Mouse (Mus musculus) midbrain, embryonic 16.5 days (tissue): ENCODE data around the gene Sycp2l. TPM values are rescaled to one million over a fixed set of nuclear protein-coding genes. Genes with fewer than 3 reads are reported as not detected.

Experiments used
- ATAC-seq: fragments of 200-750 bp; cut with Nextera tagmentation; 2 replicates; pipeline ENCODE4 v1.8.0; 2017; ENCODE audit warnings: moderate TSS enrichment
- H3K27ac ChIP-seq: fragments of 300-500 bp; sonication (generic); 2 replicates; pipeline ENCODE4 v1.5.1; 2014; ENCODE audit warnings: mild to moderate bottlenecking, low read length, mixed read lengths
- H3K27me3 ChIP-seq: fragments of 300-500 bp; sonication (generic); 2 replicates; pipeline ENCODE4 v1.6.1; 2014; ENCODE audit warnings: low read depth, low read length, mixed read lengths; ENCODE audit not compliant: control insufficient read depth, insufficient read depth
- H3K36me3 ChIP-seq: fragments of 300-500 bp; sonication (generic); 2 replicates; pipeline ENCODE4 v1.6.1; 2014; ENCODE audit warnings: mild to moderate bottlenecking, low read length, moderate library complexity, mixed read lengths; ENCODE audit not compliant: control insufficient read depth, insufficient read depth
- H3K4me1 ChIP-seq: fragments of 300-500 bp; sonication (generic); 2 replicates; pipeline ENCODE4 v1.6.1; 2014; ENCODE audit warnings: mild to moderate bottlenecking, low read length, mixed read lengths; ENCODE audit not compliant: control insufficient read depth, insufficient read depth
- H3K4me2 ChIP-seq: fragments of 300-500 bp; sonication (generic); 2 replicates; pipeline ENCODE4 v1.6.1; 2014; ENCODE audit warnings: mild to moderate bottlenecking, low read length, mixed read lengths
- H3K4me3 ChIP-seq: fragments of 300-500 bp; sonication (generic); 2 replicates; pipeline ENCODE4 v1.5.1; 2014; ENCODE audit warnings: low read depth, mild to moderate bottlenecking, low read length, moderate library complexity, mixed read lengths
- H3K9ac ChIP-seq: fragments of 300-500 bp; sonication (generic); 2 replicates; pipeline ENCODE4 v1.6.1; 2014; ENCODE audit warnings: low read depth, low read length, mixed read lengths
- H3K9me3 ChIP-seq: fragments of 300-500 bp; sonication (generic); replicated peaks from 2 replicates; pipeline ENCODE4 v1.6.1; 2014; ENCODE audit warnings: mild to moderate bottlenecking, low read length, mixed read lengths; ENCODE audit not compliant: control insufficient read depth, poor library complexity, severe bottlenecking
- WGBS: fragments of 180-500 bp; shearing (Covaris S2); extraction: QIAGEN DNeasy Blood & Tissue Kit; methylation state at CpG from one replicate; pipeline ENCODE4 v1.1.7; 2014; 5-methylcytosine and 5-hydroxymethylcytosine counted together
- polyA plus RNA-seq: library from polyadenylated mRNA; unstranded; fragments of >200 nt; fragmentation: Nextera tagmentation; extraction: Ambion mirVana; gene quantifications from 2 replicates; pipeline ENCODE4 v1.2.1, GENCODE M21; 2015

Sycp2l gene
- polyA plus RNA-seq, 1 experiment from 2014 or later, result not detected

DNA sequence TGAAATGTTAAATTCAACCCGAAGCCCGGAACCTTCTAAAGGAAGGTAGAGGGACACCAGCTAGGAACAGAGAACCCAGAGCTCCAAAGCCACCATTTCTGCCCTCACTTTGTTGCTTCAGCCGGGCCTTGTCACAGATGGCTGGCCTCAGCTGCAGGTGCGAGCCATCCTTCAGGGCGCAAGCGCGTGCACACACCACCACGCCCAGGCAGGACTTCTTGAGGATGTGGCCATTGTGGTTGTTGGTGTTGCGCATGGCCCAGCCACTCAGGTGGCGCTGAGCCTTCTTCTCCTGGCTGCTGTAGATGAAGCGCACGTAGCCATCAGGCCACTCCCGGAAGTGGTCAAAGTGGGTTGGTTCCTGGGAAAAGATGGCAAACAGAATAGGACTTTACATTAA is 8.6 kb upstream of the Sycp2l start:
- H3K4me1 ChIP-seq, result no peaks in the 10 kb centered on the region
- 94% methylated on average over 13 of the region's 13 CpGs for WGBS
- no peak for ATAC-seq
- no peak overlapping the region for H3K9ac ChIP-seq
- H3K36me3 ChIP-seq, result no peaks in the 10 kb centered on the region
- no peaks in the 10 kb centered on the region for H3K9me3 ChIP-seq
- H3K4me3 ChIP-seq, result no peak overlapping the region
- no peak overlapping the region for H3K27ac ChIP-seq
- no peaks in the 10 kb centered on the region for H3K27me3 ChIP-seq
- H3K4me2 ChIP-seq, result no peak overlapping the region

DNA sequence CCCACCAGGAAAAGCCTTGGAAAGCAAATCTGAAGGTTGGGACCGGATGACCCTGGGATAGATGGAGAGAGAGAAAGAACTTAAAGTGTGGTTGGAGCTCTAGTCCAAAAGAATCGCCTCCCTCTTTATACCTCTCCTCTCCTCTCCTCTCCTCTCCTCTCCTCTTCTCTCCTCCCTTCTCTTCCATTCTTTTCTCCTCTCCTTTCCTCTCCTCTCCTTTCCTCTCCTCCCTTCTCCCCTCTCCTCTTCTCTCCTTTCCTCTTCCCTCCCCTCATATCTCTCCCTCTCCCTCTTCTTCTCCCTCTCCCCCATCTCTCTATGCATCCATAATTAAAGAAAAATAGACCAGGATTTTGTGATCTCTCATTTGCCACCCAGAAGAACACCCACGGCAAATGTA is 3.2 kb upstream of the Sycp2l start, which contains the start of gene Gcm2:
Gene Gcm2, minus strand, starts transcription at position 101 of the 400 bp plus-strand sequence.
- no peak within 1 kb of the TSS for H3K4me2 ChIP-seq
- no peaks in the 10 kb centered on the region for H3K36me3 ChIP-seq
- ATAC-seq, result no peak
- WGBS, result 74% methylated on average over 3 of the region's 3 CpGs
- H3K27ac ChIP-seq, result no peak within 1 kb of the TSS
- peaks cover 3% of the 10 kb centered on the region for H3K27me3 ChIP-seq
- no peaks in the 10 kb centered on the region for H3K9me3 ChIP-seq
- no peaks in the 10 kb centered on the region for H3K4me1 ChIP-seq
- H3K9ac ChIP-seq, result no peak within 1 kb of the TSS
- no peak within 1 kb of the TSS for H3K4me3 ChIP-seq

DNA sequence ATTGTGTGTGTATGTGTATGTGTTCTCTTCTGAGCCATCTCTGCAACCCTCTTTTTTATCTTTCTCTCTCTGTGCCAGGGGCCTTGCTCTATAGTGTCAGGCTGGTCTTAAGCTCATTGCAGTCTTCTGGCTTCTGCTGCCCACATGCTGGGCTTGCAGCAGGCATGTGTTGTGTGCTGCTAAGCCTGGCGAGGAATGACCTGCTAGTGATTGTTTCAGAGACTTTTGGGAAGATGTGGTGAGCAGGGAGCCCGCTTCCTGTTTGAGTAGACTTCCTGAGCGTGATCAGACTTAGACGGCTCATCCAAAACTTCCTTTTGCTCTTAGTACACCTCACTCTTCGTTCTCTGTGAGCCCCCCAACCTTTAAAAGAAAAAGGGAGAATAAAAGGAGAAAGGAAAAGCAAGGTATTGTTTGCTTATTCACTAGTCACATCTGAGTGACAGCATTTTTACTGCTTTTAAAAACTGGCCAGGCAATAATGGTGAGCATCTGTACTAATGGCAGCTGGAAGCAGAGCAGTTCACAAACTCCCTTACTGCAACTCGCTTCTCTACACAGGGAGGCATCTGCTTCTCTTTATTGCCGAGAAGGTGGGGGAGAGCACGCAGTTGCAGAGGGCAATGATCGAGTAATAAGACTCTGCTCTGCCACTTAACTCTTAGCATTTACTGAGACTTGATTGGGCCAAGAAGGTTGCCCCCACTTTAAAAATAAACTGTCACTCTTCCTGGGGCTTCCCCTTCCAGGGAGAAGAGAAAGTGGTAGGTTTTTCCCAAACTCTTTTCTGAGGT is 5.2 kb downstream of the Sycp2l start:
- 41% methylated on average over 9 of the region's 9 CpGs for WGBS
- Histone ChIP-seq H3K9me3 (no peaks in the 10 kb centered on the region), H3K27me3 (no peaks in the 10 kb centered on the region), H3K4me1 (no peaks in the 10 kb centered on the region), H3K27ac (no peak overlapping the region), H3K36me3 (no peaks in the 10 kb centered on the region), H3K4me3 (no peak overlapping the region), H3K9ac (no peak overlapping the region), H3K4me2 (no peak overlapping the region)
- no peak for ATAC-seq

DNA sequence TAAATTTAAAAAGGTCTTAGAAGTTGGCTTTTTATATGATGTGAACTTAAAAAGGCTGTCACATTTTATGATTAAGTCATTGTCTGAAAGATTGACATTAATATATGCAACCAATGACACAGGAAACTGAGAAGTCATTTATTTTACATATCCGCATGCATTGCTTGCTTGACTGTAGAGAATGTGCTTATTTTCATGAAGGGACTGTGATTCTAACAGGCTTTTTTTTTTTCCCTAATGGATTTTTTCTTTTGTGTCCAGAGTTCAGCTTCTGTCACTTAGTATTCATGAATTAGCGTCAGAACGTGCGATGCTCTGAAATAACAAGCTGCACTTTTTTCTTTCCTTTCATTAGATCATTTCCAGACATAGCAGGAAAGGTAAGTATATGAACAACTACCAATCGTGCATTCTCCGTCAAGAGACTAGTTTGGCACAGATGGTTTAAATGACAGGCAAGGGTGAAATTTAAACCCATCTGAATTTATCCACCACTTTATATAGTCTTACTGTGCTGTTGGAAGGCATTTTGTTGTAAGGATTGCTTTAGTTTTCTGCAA is 9.6 kb downstream of the Sycp2l start:
- Histone ChIP-seq H3K4me1 (no peaks in the 10 kb centered on the region), H3K9ac (no peak overlapping the region), H3K27me3 (no peaks in the 10 kb centered on the region), H3K27ac (no peak overlapping the region), H3K4me2 (no peak overlapping the region), H3K4me3 (no peak overlapping the region), H3K36me3 (no peaks in the 10 kb centered on the region), H3K9me3 (no peaks in the 10 kb centered on the region)
- WGBS, result 48% methylated on average over 6 of the region's 6 CpGs
- peak; percentile 28; the same call in 1 of the 2 replicates for ATAC-seq

DNA sequence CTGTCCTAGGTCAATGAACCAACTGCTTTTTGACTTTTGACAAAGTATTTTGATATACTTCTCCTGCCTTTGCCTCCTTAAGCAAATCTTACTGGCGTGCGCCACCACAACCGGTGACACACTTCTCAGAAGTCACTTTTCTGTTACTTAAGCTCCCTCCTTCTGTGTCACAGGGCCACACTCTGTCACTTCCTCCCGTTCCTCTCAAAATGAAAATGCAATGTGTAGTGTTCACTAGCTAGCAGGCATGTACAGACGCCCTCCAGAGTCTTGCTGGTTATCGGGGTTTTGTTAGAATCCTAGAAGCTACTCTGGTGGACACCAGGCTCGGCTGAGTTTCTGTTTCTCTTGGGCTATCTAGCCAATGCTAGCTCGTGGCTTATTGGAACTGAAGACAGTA is 14.2 kb downstream of the Sycp2l start:
- no peak for ATAC-seq
- 88% methylated on average over 8 of the region's 8 CpGs for WGBS

DNA sequence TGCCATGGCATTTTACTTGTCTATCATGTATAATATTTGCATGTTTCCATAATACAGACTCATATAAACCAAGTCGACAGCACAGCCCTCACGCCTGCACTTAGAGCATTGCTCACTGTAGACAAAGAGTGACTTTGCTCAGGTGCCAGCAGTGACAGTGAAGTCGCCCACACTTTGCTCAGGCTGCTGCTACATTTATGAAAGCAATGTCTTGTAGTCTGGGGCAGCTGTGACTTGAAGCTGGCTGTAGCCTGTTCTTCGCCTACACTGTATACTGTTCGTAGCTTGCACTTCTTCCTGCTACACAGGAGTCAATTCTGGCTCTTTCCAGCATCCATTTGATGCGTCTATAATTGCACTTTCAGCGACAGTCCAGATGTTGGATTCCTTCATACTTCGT is 15.0 kb downstream of the Sycp2l start:
- Histone ChIP-seq H3K27me3 (no peaks in the 10 kb centered on the region), H3K4me3 (no peak overlapping the region), H3K9ac (no peak overlapping the region), H3K27ac (no peak overlapping the region), H3K36me3 (no peaks in the 10 kb centered on the region), H3K4me1 (no peaks in the 10 kb centered on the region), H3K9me3 (no peaks in the 10 kb centered on the region), H3K4me2 (no peak overlapping the region)
- 91% methylated on average over 8 of the region's 8 CpGs for WGBS
- ATAC-seq, result no peak

More for the DNA sequence above, 14.2 kb downstream of the Sycp2l start:
- Histone ChIP-seq H3K9ac (no peak overlapping the region), H3K27me3 (no peaks in the 10 kb centered on the region), H3K27ac (no peak overlapping the region), H3K4me3 (no peak overlapping the region), H3K9me3 (no peaks in the 10 kb centered on the region), H3K36me3 (no peaks in the 10 kb centered on the region), H3K4me2 (no peak overlapping the region), H3K4me1 (no peaks in the 10 kb centered on the region)

DNA sequence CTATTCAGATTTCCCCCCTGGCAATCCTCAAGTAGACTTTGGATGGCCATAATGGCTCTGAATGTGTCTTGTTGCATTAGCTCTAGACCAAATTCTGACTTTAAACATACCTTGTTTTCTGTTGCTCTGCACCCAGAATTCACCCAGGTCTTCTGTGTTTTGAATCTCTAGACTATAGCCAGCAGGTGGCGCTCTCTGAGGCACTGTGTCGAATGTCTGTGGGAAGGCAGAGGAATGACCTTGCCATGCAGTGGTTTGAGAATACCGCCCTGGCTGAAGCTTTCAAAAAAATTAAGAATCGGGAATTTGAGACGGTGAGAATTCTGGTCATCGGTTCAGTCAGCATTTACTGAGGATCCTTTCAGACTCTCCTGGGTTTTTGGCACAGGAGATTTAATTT is 20.8 kb downstream of the Sycp2l start:
- no peaks in the 10 kb centered on the region for H3K27me3 ChIP-seq
- no peak overlapping the region for H3K27ac ChIP-seq
- no peak overlapping the region for H3K4me3 ChIP-seq
- no peaks in the 10 kb centered on the region for H3K36me3 ChIP-seq
- no peaks in the 10 kb centered on the region for H3K4me1 ChIP-seq
- no peak for ATAC-seq
- H3K9ac ChIP-seq, result no peak overlapping the region
- 9% methylated on average over 6 of the region's 6 CpGs for WGBS
- no peak overlapping the region for H3K4me2 ChIP-seq
- no peaks in the 10 kb centered on the region for H3K9me3 ChIP-seq

DNA sequence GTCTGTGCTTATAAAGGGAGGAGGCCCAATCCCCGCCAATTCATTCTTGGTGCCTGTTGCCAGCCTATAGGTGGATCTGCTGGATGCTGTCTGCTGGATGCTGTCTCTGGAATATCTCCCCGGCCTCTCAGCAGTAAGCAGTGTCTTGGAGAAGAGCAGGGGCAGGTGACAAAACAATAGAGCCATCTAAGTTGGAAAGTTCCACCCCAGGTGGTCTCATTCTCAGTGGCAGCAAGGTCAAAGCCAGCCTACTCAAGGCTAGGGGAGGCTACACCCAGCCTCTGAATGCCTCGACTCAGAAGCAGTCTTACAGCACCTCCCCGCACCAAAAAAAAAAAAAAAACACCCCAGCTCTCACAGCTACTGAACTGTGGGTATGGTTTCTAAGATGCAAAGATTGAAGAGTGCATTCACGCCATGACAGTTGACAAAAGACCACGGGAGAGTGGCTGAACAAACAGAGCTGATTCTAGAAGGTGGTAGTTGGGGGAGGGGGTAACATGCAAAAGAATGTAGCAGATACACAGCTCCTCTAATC is 31.4 kb downstream of the Sycp2l start:
- H3K27me3 ChIP-seq, result no peaks in the 10 kb centered on the region
- ATAC-seq, result no peak
- 70% methylated on average over 6 of the region's 6 CpGs for WGBS
- no peak overlapping the region for H3K4me2 ChIP-seq
- H3K4me1 ChIP-seq, result no peaks in the 10 kb centered on the region
- no peak overlapping the region for H3K27ac ChIP-seq
- no peak overlapping the region for H3K9ac ChIP-seq
- no peaks in the 10 kb centered on the region for H3K9me3 ChIP-seq
- H3K36me3 ChIP-seq, result no peaks in the 10 kb centered on the region
- no peak overlapping the region for H3K4me3 ChIP-seq

DNA sequence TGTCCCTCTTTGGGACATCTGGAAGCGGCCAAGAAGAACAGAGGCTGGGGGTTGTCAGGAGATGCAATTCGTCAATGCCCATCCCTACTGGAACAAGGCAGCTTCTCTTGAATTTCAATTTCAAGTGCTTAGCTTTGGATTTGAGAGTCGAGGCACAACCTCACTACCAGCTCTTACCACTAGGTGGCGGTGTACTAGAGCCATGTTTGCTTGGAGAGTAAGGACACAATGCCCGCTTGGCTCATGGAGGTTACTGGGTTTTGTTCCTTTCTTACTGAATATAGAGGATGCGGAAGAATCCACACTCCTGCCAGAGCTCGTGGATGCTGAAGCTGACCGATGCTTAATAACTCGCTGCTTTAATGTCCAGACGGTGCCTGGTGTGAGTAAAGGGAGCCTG is 32.2 kb downstream of the Sycp2l start:
- 79% methylated on average over 10 of the region's 10 CpGs for WGBS
- Histone ChIP-seq H3K9ac (no peak overlapping the region), H3K27ac (no peak overlapping the region), H3K9me3 (no peaks in the 10 kb centered on the region), H3K27me3 (no peaks in the 10 kb centered on the region), H3K4me2 (no peak overlapping the region), H3K36me3 (no peaks in the 10 kb centered on the region), H3K4me1 (no peaks in the 10 kb centered on the region), H3K4me3 (no peak overlapping the region)
- no peak for ATAC-seq
